Mouse (Mus musculus) hindbrain, embryonic 16.5 days (tissue): Measurements from ENCODE around the gene Zfp92. TPM values are rescaled to one million over a fixed set of nuclear protein-coding genes. Genes with fewer than 3 reads are reported as not detected.
A peak's percentile ranks its signal among the peaks of the same experiment; 100 is the strongest.
"Not testable (repeated sequence)": the region's sequence is repeated elsewhere in the genome, so short reads cannot be mapped to it uniquely, and the experiment has no call there.

Experiments
- ATAC-seq: fragments of 200-750 bp; cut with Nextera tagmentation; 2 replicates; pipeline ENCODE4 v1.8.0; 2017; ENCODE audit warnings: moderate TSS enrichment, moderate library complexity
- H3K27ac ChIP-seq: fragments of 300-500 bp; sonication (generic); 2 replicates; pipeline ENCODE4 v1.5.1; 2014; ENCODE audit warnings: low read depth, mild to moderate bottlenecking, control low read depth, low read length, moderate library complexity
- H3K27me3 ChIP-seq: fragments of 300-500 bp; sonication (generic); replicated peaks from 2 replicates; pipeline ENCODE4 v1.6.1; 2014; ENCODE audit warnings: low read length; ENCODE audit not compliant: control insufficient read depth, insufficient read depth
- H3K36me3 ChIP-seq: fragments of 300-500 bp; sonication (generic); 2 replicates; pipeline ENCODE4 v1.6.1; 2014; ENCODE audit warnings: mild to moderate bottlenecking, low read length, moderate library complexity, mixed read lengths; ENCODE audit not compliant: control insufficient read depth, insufficient read depth
- H3K4me1 ChIP-seq: fragments of 300-500 bp; sonication (generic); 2 replicates; pipeline ENCODE4 v1.6.1; 2014; ENCODE audit warnings: low read depth, low read length; ENCODE audit not compliant: control insufficient read depth, insufficient read depth
- H3K4me2 ChIP-seq: fragments of 300-500 bp; sonication (generic); 2 replicates; pipeline ENCODE4 v1.6.1; 2014; ENCODE audit warnings: mild to moderate bottlenecking, low read length, control low read depth, moderate library complexity
- H3K4me3 ChIP-seq: fragments of 300-500 bp; sonication (generic); 2 replicates; pipeline ENCODE4 v1.5.1; 2014; ENCODE audit warnings: mild to moderate bottlenecking, low read length, control low read depth, moderate library complexity
- H3K9ac ChIP-seq: fragments of 300-500 bp; sonication (generic); 2 replicates; pipeline ENCODE4 v1.6.1; 2014; ENCODE audit warnings: low read depth, mild to moderate bottlenecking, control low read depth, low read length, moderate library complexity
- H3K9me3 ChIP-seq: fragments of 300-500 bp; sonication (generic); 2 replicates; pipeline ENCODE4 v1.6.1; 2014; ENCODE audit warnings: mild to moderate bottlenecking, low read length, moderate library complexity; ENCODE audit not compliant: control insufficient read depth
- WGBS: fragments of 180-500 bp; shearing (Covaris S2); extraction: QIAGEN DNeasy Blood & Tissue Kit; methylation state at CpG from one replicate; pipeline ENCODE4 v1.1.7; 2014; 5-methylcytosine and 5-hydroxymethylcytosine counted together
- polyA plus RNA-seq: library from polyadenylated mRNA; unstranded; fragments of >200 nt; fragmentation: Nextera tagmentation; extraction: Ambion mirVana; gene quantifications from 2 replicates; pipeline ENCODE4 v1.2.1, GENCODE M21; 2015

Zfp92 gene
- polyA plus RNA-seq = 1.7 and 1.9 TPM in 2 replicates

DNA sequence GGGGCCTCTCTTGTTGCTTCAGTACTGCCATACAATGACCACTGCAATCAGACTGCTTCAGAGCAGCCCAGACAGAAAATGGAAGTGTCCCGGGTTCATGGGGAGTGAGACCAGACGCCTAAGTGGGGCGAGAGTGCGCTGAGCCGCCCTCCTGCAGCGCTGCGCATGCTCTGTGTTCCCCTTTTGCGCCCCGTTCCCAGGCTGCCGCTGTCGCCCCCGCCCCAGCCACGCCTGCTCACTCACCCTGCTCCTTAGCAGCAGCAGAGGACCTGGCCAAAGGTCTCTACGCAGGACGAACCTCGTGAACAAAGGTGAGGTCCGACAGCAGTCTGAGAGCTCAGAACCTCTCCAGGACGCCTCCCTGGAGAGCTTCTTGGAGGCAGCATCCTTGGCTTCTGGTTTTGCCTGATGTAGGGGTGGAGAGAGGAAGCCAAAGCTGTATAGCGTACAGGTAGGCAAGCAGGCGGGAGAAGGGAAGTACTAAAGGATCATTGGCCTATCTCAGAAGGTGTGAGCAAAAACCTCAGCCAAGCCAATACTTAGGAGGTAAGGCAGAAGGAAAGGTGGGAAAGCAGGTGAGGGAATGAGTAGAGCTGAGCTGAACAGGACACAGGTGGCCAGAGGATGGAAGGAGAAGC is at the start of gene Zfp92:
Gene Zfp92 (plus strand): TSS at position 217 of the 638 bp plus-strand sequence.
- peak; percentile 56 for ATAC-seq
- Histone ChIP-seq H3K4me3 (peak within 1 kb of the TSS; percentile 42), H3K4me2 (peak within 1 kb of the TSS; percentile 55), H3K4me1 (no peaks in the 10 kb centered on the region), H3K36me3 (no peaks in the 10 kb centered on the region), H3K27ac (no peak within 1 kb of the TSS), H3K9me3 (no peaks in the 10 kb centered on the region; the same call in 1 of the 2 replicates), H3K27me3 (no peaks in the 10 kb centered on the region; the same call in 1 of the 2 replicates), H3K9ac (peak within 1 kb of the TSS; percentile 56)
- 30% methylated on average over 10 of the region's 20 CpGs for WGBS

DNA sequence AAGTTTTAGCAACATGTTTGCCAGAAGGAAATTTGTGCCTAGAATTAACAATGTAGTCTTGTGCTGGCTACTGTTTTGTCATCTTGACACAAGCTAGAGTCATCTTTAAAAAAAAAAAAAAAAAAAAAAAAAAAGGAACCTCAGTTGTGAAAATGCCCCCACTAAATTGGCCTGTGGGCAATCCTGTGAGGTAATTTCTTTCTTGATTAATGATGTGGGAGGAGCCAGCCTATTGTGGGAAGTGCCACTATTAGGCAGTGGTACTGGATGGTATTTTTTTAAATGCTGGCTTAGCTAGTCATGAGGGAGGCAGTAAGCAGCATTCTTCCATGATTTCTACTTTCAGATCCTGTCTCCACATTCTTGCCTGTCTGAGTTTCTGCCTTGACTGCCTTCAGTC is 47.6 kb upstream of the Zfp92 start:
- Histone ChIP-seq H3K4me2 (no peak overlapping the region), H3K9ac (no peak overlapping the region)
- ATAC-seq = no peak

DNA sequence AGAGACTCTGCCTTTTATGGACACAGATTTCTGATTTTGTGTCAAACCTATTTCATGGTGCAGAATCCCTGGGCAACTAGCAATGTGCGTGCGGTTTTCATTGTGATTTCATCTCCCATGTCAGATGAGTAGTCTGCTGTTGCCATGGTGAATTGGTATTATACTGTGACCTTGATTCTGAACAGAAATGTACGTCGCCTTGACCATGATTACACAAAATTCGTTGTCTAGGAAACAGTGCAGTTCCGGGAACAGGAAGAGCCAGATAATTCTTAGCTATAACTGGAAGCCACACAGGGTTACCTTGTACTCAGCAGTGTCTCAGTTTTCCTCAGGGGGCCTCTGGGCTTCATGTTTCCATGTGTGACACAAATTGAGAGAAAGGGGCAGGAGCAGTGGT is 26.5 kb upstream of the Zfp92 start:
- 42% methylated on average over 6 of the region's 6 CpGs for WGBS
- ATAC-seq = peak; percentile 80

More for the DNA sequence above, 47.6 kb upstream of the Zfp92 start:
- Histone ChIP-seq H3K4me1 (no peaks in the 10 kb centered on the region), H3K27me3 (no peaks in the 10 kb centered on the region), H3K4me3 (no peak overlapping the region), H3K27ac (no peak overlapping the region), H3K36me3 (no peaks in the 10 kb centered on the region), H3K9me3 (no peaks in the 10 kb centered on the region)

DNA sequence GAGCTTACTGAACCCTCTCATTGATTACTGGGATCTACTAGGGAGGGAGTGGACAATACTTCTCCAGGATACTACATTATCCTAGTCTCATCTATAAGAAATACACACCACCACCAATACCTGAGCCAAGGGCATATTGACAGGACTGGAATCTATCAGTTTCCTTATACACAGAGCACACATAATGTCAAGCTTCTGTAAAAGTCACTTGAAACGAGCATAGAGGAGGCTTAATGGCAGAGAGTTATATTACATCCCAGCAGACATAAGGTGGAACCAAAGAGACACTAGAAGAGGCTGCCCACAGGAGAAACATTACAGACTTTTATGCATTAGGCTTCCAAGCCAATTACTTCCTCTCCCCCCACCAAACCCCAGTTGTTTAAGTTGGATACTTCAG is 26.0 kb upstream of the Zfp92 start:
- no peak overlapping the region for H3K4me2 ChIP-seq
- ATAC-seq = 0 out of 2 replicates have a peak, but pooled peaks have one; percentile 14
- no peak overlapping the region for H3K9ac ChIP-seq
- H3K9me3 ChIP-seq = no peaks in the 10 kb centered on the region
- H3K36me3 ChIP-seq = no peaks in the 10 kb centered on the region
- no peak overlapping the region for H3K27ac ChIP-seq
- H3K4me3 ChIP-seq = no peak overlapping the region
- no peaks in the 10 kb centered on the region for H3K27me3 ChIP-seq
- no peaks in the 10 kb centered on the region for H3K4me1 ChIP-seq
- 32% methylated on average over 1 of the region's 1 CpGs for WGBS

More for the DNA sequence above, 26.5 kb upstream of the Zfp92 start:
- no peaks in the 10 kb centered on the region for H3K27me3 ChIP-seq
- no peaks in the 10 kb centered on the region for H3K9me3 ChIP-seq
- no peaks in the 10 kb centered on the region for H3K36me3 ChIP-seq
- H3K4me2 ChIP-seq = no peak overlapping the region
- no peak overlapping the region for H3K4me3 ChIP-seq
- no peak overlapping the region for H3K9ac ChIP-seq
- no peak overlapping the region for H3K27ac ChIP-seq
- no peaks in the 10 kb centered on the region for H3K4me1 ChIP-seq

DNA sequence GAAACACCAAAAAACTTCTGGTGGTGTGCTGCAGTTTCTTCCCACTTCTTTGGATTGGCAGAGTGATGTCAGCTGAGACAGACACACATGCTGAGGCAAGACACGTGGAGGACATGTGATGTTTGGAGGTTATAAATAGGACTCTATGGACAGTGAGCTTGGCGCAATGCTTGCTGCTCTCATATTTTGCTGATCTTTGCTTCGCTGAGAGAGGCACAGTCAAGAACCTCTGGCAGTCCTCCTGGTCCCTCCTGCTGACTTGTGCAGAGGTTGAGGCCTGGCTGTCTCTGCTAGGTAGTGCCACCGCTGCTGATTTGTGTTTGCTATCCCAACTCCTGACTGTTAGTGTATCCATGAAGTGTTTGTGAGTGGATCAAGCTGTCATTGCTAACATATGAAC is 19.4 kb upstream of the Zfp92 start:
- 82% methylated on average over 4 of the region's 4 CpGs for WGBS
- no peaks in the 10 kb centered on the region for H3K36me3 ChIP-seq
- no peak overlapping the region for H3K4me3 ChIP-seq
- H3K4me1 ChIP-seq = no peaks in the 10 kb centered on the region
- H3K9me3 ChIP-seq = no peaks in the 10 kb centered on the region
- H3K4me2 ChIP-seq = no peak overlapping the region
- H3K27ac ChIP-seq = no peak overlapping the region
- ATAC-seq = no peak
- no peaks in the 10 kb centered on the region for H3K27me3 ChIP-seq
- H3K9ac ChIP-seq = no peak overlapping the region

DNA sequence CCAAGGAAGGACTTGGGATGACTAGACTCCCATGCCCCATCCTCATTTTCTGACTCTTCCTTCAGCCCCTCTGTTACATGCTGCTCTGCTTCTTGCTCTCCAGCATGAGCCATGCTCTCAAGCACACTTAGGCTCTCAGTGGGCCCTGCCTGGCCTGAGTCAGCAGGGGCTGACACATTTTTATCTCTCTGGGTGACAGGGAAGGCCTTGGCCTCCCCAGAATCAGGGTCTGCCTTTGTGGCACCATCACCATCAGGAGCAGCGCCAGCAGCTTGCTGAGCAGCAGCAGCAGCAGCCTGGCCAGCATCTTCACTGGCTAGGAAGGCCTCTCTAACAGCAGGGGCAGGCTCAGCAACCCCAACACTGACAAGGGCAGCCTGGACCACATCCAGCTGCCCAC is 14.4 kb upstream of the Zfp92 start:
- Histone ChIP-seq H3K4me1 (no peaks in the 10 kb centered on the region), H3K27me3 (no peaks in the 10 kb centered on the region), H3K9me3 (no peaks in the 10 kb centered on the region), H3K9ac (no peak overlapping the region), H3K27ac (no peak overlapping the region), H3K4me2 (no peak overlapping the region), H3K36me3 (no peaks in the 10 kb centered on the region), H3K4me3 (no peak overlapping the region)
- no peak for ATAC-seq
- 92% methylated on average over 1 of the region's 1 CpGs for WGBS

DNA sequence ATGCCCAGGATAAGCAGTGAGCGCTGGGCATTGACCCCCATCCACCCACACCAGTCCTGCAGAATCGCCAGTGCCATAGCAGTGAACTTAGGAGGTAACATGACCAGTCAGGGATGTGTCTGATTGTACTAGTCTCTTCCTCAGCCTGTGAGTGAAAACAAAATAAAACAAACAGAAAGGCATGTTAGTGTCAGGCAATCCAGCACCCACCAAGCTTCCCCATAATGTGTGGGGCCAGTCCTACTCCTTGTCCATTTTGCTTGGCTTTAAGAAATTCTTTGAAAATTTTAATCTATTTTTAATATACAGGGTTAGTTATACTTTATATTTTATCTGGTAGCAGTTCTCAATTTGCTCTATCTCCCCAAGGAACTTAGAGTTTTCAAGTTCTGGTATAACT is 12.3 kb upstream of the Zfp92 start, which contains the start of gene Gm18336:
Gene Gm18336 (minus strand): TSS at position 101 of the 400 bp plus-strand sequence.
- WGBS = 83% methylated on average over 1 of the region's 2 CpGs
- H3K27ac ChIP-seq, H3K36me3 ChIP-seq, H3K4me1 ChIP-seq, H3K4me2 ChIP-seq, H3K4me3 ChIP-seq, H3K9me3 ChIP-seq, H3K9ac ChIP-seq, H3K27me3 ChIP-seq, ATAC-seq: not testable (repeated sequence)

DNA sequence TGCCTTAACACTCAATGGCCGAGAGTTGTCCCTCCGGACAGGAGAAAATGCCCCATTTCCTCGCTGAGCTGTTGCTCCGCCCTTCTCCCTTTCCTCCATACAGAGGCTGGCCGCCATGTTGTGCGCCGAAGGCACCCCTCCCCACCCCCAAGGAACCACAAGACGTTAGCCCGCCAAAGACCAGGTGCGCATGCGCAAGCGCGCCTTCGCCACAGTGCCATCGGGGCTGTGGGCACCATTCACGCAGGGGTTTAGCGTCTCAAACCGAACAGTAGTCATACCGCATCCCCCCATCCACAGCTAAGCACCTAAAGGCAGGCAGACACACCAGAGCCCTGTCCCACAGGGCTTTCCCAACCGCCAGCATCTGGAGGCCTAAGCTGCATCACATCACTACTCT is 9.9 kb upstream of the Zfp92 start:
- Histone ChIP-seq H3K27ac (no peak overlapping the region), H3K4me1 (no peaks in the 10 kb centered on the region), H3K9me3 (no peaks in the 10 kb centered on the region), H3K4me2 (no peak overlapping the region), H3K27me3 (no peaks in the 10 kb centered on the region), H3K9ac (no peak overlapping the region), H3K36me3 (no peaks in the 10 kb centered on the region), H3K4me3 (no peak overlapping the region)
- 87% methylated on average over 20 of the region's 20 CpGs for WGBS
- no peak for ATAC-seq

DNA sequence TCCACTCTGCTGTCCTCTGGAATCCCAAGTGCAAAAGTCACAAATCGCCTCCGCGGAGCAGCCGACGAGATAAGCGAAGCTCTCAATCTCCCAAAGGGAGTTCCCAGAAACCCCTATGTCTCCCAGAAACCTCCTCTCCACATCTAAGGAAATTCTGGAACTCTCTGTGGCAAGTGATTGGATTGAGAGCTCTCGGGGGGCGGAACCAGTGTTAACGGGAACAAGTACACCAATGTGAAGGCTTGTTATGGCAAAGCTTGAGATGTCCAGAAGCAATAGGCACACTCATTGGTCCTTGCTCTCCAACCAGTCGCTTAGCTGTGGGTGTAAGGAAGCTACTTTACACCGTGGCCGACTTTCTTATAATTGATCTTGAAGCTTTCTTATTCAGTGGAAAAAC is 9.3 kb upstream of the Zfp92 start:
- ATAC-seq = no peak
- no peak overlapping the region for H3K27ac ChIP-seq
- no peaks in the 10 kb centered on the region for H3K4me1 ChIP-seq
- H3K9ac ChIP-seq = no peak overlapping the region
- no peaks in the 10 kb centered on the region for H3K27me3 ChIP-seq
- H3K4me3 ChIP-seq = no peak overlapping the region
- H3K36me3 ChIP-seq = no peaks in the 10 kb centered on the region
- H3K4me2 ChIP-seq = no peak overlapping the region
- H3K9me3 ChIP-seq = no peaks in the 10 kb centered on the region
- WGBS = 92% methylated on average over 12 of the region's 12 CpGs
